Mouse (Mus musculus) limb, embryonic 11.5 days (tissue): ENCODE results near the gene Exoc6b. TPM values are rescaled to one million over a fixed set of nuclear protein-coding genes. Genes with fewer than 3 reads are reported as not detected.

ENCODE experiments used
- ATAC-seq: fragments of 200-750 bp; cut with Nextera tagmentation; 2 replicates; pipeline ENCODE4 v1.8.0; 2017; ENCODE audit warnings: low read depth; ENCODE audit not compliant: insufficient number of reproducible peaks, low FRiP score, low TSS enrichment
- DNase-seq: peaks from one replicate; pipeline ENCODE4 v3.0.0-alpha.2; 2015; ENCODE audit warnings: low spot score
- H3K27ac ChIP-seq: fragments of 300-500 bp; sonication (generic); replicated peaks from 2 replicates; pipeline ENCODE4 v1.5.1; 2014; ENCODE audit warnings: low read depth, mild to moderate bottlenecking, low read length
- H3K27me3 ChIP-seq: fragments of 300-500 bp; sonication (generic); 2 replicates; pipeline ENCODE4 v1.6.1; 2014; ENCODE audit warnings: mild to moderate bottlenecking, low read length, mixed read lengths; ENCODE audit not compliant: control insufficient read depth, insufficient read depth
- H3K36me3 ChIP-seq: fragments of 300-500 bp; sonication (generic); 2 replicates; pipeline ENCODE4 v1.6.1; 2014; ENCODE audit warnings: mild to moderate bottlenecking, low read length, moderate library complexity, mixed read lengths; ENCODE audit not compliant: control insufficient read depth, insufficient read depth
- H3K4me1 ChIP-seq: fragments of 300-500 bp; sonication (generic); 2 replicates; pipeline ENCODE4 v1.6.1; 2014; ENCODE audit warnings: low read length, mixed read lengths; ENCODE audit not compliant: control insufficient read depth, insufficient read depth
- H3K4me2 ChIP-seq: fragments of 300-500 bp; sonication (generic); 2 replicates; pipeline ENCODE4 v1.6.1; 2014; ENCODE audit warnings: low read depth, mild to moderate bottlenecking, moderate library complexity; ENCODE audit not compliant: severe bottlenecking
- H3K4me3 ChIP-seq: fragments of 300-500 bp; sonication (generic); 2 replicates; pipeline ENCODE4 v1.5.1; 2014; ENCODE audit warnings: low read depth, low read length
- H3K9ac ChIP-seq: fragments of 300-500 bp; sonication (generic); 2 replicates; pipeline ENCODE4 v1.6.1; 2014; ENCODE audit warnings: mild to moderate bottlenecking, low read length
- H3K9me3 ChIP-seq: fragments of 300-500 bp; sonication (generic); 2 replicates; pipeline ENCODE4 v1.6.1; 2016; ENCODE audit warnings: low read length; ENCODE audit not compliant: control insufficient read depth
- WGBS: fragments of 180-500 bp; shearing (Covaris S2); extraction: QIAGEN DNeasy Blood & Tissue Kit; methylation state at CpG from one replicate; pipeline ENCODE4 v1.1.7; 2014; 5-methylcytosine and 5-hydroxymethylcytosine counted together
- polyA plus RNA-seq: library from polyadenylated mRNA; unstranded; fragments of >200 nt; fragmentation: Nextera tagmentation; extraction: Ambion mirVana; gene quantifications from 2 replicates; pipeline ENCODE4 v1.2.1, GENCODE M21; 2014

The Exoc6b gene
- polyA plus RNA-seq, 1 experiment from 2014 or later = 30.5 TPM

GRCm38 (mm10) chr6:84883720-84884119 is 185.6 kb downstream of the Exoc6b start:
- WGBS = 67% methylated on average over 4 of the region's 4 CpGs
- no peak for ATAC-seq
- Histone ChIP-seq H3K27me3 (no peaks in the 10 kb centered on the region), H3K9ac (no peak overlapping the region), H3K4me3 (no peak overlapping the region), H3K9me3 (no peaks in the 10 kb centered on the region), H3K36me3 (no peaks in the 10 kb centered on the region), H3K27ac (no peak overlapping the region), H3K4me2 (no peak overlapping the region), H3K4me1 (0 out of 2 replicates have a peak, but pooled peaks cover 2% of the 10 kb centered on the region)
- DNase-seq = no peak

- Histone ChIP-seq H3K4me2 (no peak overlapping the region), H3K9me3 (no peaks in the 10 kb centered on the region), H3K27ac (no peak overlapping the region), H3K9ac (no peak overlapping the region), H3K4me1 (0 out of 2 replicates have a peak, but pooled peaks cover 2% of the 10 kb centered on the region), H3K4me3 (no peak overlapping the region), H3K27me3 (no peaks in the 10 kb centered on the region), H3K36me3 (no peaks in the 10 kb centered on the region)
- DNase-seq = no peak
- no peak for ATAC-seq
- WGBS = 58% methylated on average over 14 of the region's 14 CpGs
Measured at GRCm38 (mm10) chr6:84882663-84883517, 186.4 kb downstream of the Exoc6b start.

- WGBS = 42% methylated on average over 5 of the region's 5 CpGs
- peak; percentile 30 for DNase-seq
- Histone ChIP-seq H3K4me3 (no peak overlapping the region), H3K27ac (peak overlapping the region; percentile 66), H3K4me2 (no peak overlapping the region), H3K4me1 (0 out of 2 replicates have a peak, but pooled peaks cover 4% of the 10 kb centered on the region), H3K27me3 (no peaks in the 10 kb centered on the region), H3K9ac (no peak overlapping the region), H3K36me3 (no peaks in the 10 kb centered on the region), H3K9me3 (no peaks in the 10 kb centered on the region)
- ATAC-seq = peak; percentile 54; the same call in 1 of the 2 replicates
Measured at GRCm38 (mm10) chr6:84875869-84876268, 193.4 kb downstream of the Exoc6b start.

- WGBS = 5% methylated on average over 4 of the region's 4 CpGs
- no peak overlapping the region for H3K4me3 ChIP-seq
- H3K27ac ChIP-seq = no peak overlapping the region
- H3K9ac ChIP-seq = no peak overlapping the region
- H3K4me1 ChIP-seq = peaks cover 2% of the 10 kb centered on the region; the same call in 1 of the 2 replicates
- H3K36me3 ChIP-seq = no peaks in the 10 kb centered on the region
- ATAC-seq = 0 out of 2 replicates have a peak, but pooled peaks have one; percentile 44
- DNase-seq = peak; percentile 63
- no peaks in the 10 kb centered on the region for H3K27me3 ChIP-seq
- H3K9me3 ChIP-seq = no peaks in the 10 kb centered on the region
- H3K4me2 ChIP-seq = no peak overlapping the region
Measured at GRCm38 (mm10) chr6:84867114-84867513, 202.2 kb downstream of the Exoc6b start.

- H3K9me3 ChIP-seq = no peaks in the 10 kb centered on the region
- no peak overlapping the region for H3K4me3 ChIP-seq
- DNase-seq (no peak), ATAC-seq (no peak)
- no peak overlapping the region for H3K9ac ChIP-seq
- H3K27me3 ChIP-seq = no peaks in the 10 kb centered on the region
- H3K27ac ChIP-seq = no peak overlapping the region
- H3K36me3 ChIP-seq = no peaks in the 10 kb centered on the region
- 88% methylated on average over 3 of the region's 3 CpGs for WGBS
- H3K4me2 ChIP-seq = no peak overlapping the region
- peaks cover 2% of the 10 kb centered on the region; the same call in 1 of the 2 replicates for H3K4me1 ChIP-seq
Measured at GRCm38 (mm10) chr6:84864625-84865024, 204.7 kb downstream of the Exoc6b start.

- H3K4me3 ChIP-seq = no peak overlapping the region
- ATAC-seq (no peak), DNase-seq (no peak)
- no peaks in the 10 kb centered on the region for H3K9me3 ChIP-seq
- peaks cover 2% of the 10 kb centered on the region; the same call in 1 of the 2 replicates for H3K4me1 ChIP-seq
- no peaks in the 10 kb centered on the region for H3K27me3 ChIP-seq
- H3K27ac ChIP-seq = no peak overlapping the region
- no peaks in the 10 kb centered on the region for H3K36me3 ChIP-seq
- WGBS = 95% methylated on average over 1 of the region's 1 CpGs
- H3K9ac ChIP-seq = no peak overlapping the region
- no peak overlapping the region for H3K4me2 ChIP-seq
Measured at GRCm38 (mm10) chr6:84863816-84864375, 205.4 kb downstream of the Exoc6b start.

GRCm38 (mm10) chr6:84845665-84846064 is 223.6 kb downstream of the Exoc6b start:
- ATAC-seq = no peak
- 70% methylated on average over 7 of the region's 7 CpGs for WGBS

GRCm38 (mm10) chr6:84841138-84841537 is 228.2 kb downstream of the Exoc6b start:
- no peaks in the 10 kb centered on the region for H3K4me1 ChIP-seq
- ATAC-seq (no peak), DNase-seq (no peak)
- H3K9ac ChIP-seq = no peak overlapping the region
- no peaks in the 10 kb centered on the region for H3K9me3 ChIP-seq
- no peak overlapping the region for H3K4me2 ChIP-seq
- no peak overlapping the region for H3K4me3 ChIP-seq
- H3K27ac ChIP-seq = no peak overlapping the region
- no peaks in the 10 kb centered on the region for H3K36me3 ChIP-seq
- no peaks in the 10 kb centered on the region for H3K27me3 ChIP-seq

More at GRCm38 (mm10) chr6:84845665-84846064, 223.6 kb downstream of the Exoc6b start:
- Histone ChIP-seq H3K4me3 (no peak overlapping the region), H3K4me1 (no peaks in the 10 kb centered on the region), H3K9ac (no peak overlapping the region), H3K4me2 (no peak overlapping the region), H3K36me3 (no peaks in the 10 kb centered on the region), H3K27me3 (no peaks in the 10 kb centered on the region), H3K27ac (no peak overlapping the region), H3K9me3 (no peaks in the 10 kb centered on the region)
- DNase-seq = no peak
